Mouse (Mus musculus) cerebral cortex, adult 2 months (tissue): ENCODE results near the gene Glipr1l1.

Experiments
- WGBS: fragments of 180-500 bp; shearing (Covaris S2); methylation state at CpG from one replicate; pipeline ENCODE4 v1.1.7; 2018; 5-methylcytosine and 5-hydroxymethylcytosine counted together

Gene Glipr1l1

GRCm38 (mm10) chr10:112059702-112060582, at the start of gene Glipr1l1:
TSS of gene Glipr1l1 (plus strand) at chr10:112060189.
- 32% methylated on average over 14 of the region's 14 CpGs for WGBS

DNA sequence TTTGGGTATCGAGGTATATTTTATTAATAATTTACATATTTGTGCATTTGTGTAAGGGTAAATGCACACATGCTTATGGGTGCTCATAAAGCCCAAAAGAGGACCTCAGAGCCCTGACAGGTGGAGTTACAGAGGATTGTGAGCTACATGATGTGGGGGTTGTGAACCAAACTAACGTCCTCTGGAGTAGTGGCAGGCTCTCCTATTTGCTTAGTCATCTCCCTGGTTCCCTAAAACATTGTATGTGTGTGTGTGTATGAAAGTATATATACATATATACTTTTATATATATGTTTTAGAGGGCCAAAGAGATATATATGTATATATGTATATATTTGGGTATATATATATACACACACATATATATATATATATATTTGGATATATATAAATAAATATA, 36.4 kb upstream of the Glipr1l1 start:
- WGBS = 74% methylated on average over 2 of the region's 2 CpGs

DNA sequence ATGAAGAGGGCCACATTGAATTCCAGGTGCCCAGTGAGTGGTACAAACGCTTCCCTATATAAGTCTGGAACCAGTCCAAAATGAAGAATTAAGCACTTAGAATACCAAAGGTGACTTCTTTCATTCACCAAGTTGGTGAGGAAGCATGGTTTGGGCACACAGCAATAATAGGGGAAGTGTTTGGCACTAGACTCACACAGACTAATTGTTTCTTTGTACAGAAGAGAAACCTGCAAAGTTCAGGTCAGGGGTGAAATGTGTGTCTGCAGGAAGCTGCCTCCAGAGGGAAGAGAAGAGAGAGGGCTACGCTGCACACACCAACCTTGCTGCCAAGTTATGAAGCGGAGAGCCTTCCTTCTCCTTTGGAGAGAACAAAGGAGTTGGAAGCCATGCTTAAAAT, 31.3 kb upstream of the Glipr1l1 start:
- 73% methylated on average over 3 of the region's 3 CpGs for WGBS

- WGBS = 86% methylated on average over 9 of the region's 9 CpGs
Observed at GRCm38 (mm10) chr10:112043523-112043922, 16.5 kb upstream of the Glipr1l1 start.

DNA sequence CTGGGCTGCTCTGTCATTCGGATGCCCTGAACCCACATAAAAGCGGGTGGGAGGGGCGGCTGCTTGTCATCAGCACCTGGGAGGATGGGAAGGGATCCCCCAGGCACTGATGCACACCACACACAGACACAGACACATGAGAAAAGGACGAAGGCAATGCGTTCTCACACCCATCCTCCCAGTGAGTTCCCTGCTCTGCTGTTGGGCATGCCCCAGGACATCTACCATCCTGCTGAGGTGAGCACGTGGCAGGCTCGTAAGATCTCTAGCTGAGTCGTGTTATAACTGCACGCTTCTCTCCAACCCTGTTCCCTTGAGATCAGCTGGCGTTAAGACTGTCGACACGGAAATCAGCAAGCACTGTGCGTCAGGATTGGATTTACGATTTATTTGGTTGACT, 15.7 kb upstream of the Glipr1l1 start:
- WGBS = 60% methylated on average over 14 of the region's 14 CpGs

GRCm38 (mm10) chr10:112051956-112052355, 8.0 kb upstream of the Glipr1l1 start:
- 70% methylated on average over 2 of the region's 2 CpGs for WGBS

GRCm38 (mm10) chr10:112060583-112060934, 570 bp downstream of the Glipr1l1 start:
- 76% methylated on average over 6 of the region's 6 CpGs for WGBS

DNA sequence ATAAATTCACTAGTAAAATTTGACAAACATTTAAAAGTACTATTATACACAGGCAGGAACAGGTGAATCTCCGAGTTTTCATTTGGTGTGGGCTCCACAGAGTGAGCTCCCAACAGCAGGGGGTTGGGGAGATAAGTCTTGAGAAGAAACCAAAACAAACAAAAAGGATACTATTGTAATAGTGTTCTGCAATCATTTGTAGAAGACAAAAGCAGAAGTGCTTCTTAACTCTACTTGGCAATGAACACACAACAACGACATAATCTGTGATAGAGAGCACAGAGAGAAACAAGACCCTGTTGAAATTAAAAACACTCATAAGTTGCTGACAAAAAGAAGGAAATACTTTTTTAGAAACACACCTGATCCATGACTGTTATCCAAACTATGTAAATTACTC, 20.1 kb downstream of the Glipr1l1 start:
- 49% methylated on average over 2 of the region's 2 CpGs for WGBS

GRCm38 (mm10) chr10:112083157-112083556, 23.2 kb downstream of the Glipr1l1 start, which contains the start of gene Glipr1l2:
TSS of gene Glipr1l2 (plus strand) at chr10:112083354.
- WGBS = 97% methylated on average over 14 of the region's 14 CpGs

- WGBS = 6% methylated on average over 5 of the region's 5 CpGs
Observed at GRCm38 (mm10) chr10:112105785-112106184, 45.8 kb downstream of the Glipr1l1 start.

- WGBS = 92% methylated on average over 7 of the region's 7 CpGs
Observed at GRCm38 (mm10) chr10:112110401-112110800, 50.4 kb downstream of the Glipr1l1 start.

GRCm38 (mm10) chr10:112125090-112125489, 65.1 kb downstream of the Glipr1l1 start:
- WGBS = 66% methylated on average over 2 of the region's 2 CpGs

DNA sequence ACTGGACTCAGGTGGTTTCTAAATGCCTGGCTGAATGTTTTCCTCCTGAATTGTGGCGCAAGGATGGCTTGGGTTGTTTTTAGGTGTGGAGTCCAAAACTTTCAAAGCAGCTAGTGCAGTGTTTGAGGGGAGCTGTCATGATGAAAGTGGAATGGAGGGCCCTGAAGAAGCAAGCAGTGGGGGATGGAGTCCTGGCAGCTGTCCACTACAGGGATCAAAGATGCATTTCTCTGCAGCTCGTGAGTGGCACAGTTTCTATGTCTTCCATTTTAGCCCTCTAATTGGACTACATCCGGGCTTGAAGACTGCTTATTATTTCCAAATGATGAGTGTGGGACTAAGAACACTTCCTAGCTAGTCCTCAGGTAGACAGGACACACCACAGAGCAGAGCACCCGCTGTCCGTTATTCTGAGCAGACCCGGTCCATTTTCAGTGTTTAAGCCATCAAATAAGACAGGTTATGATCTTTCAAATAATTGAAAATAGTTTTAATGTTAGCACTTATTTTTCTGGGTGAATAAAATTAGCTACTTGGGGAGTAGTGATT, 67.8 kb downstream of the Glipr1l1 start:
- 66% methylated on average over 6 of the region's 6 CpGs for WGBS
